In the genomic region with DNA sequence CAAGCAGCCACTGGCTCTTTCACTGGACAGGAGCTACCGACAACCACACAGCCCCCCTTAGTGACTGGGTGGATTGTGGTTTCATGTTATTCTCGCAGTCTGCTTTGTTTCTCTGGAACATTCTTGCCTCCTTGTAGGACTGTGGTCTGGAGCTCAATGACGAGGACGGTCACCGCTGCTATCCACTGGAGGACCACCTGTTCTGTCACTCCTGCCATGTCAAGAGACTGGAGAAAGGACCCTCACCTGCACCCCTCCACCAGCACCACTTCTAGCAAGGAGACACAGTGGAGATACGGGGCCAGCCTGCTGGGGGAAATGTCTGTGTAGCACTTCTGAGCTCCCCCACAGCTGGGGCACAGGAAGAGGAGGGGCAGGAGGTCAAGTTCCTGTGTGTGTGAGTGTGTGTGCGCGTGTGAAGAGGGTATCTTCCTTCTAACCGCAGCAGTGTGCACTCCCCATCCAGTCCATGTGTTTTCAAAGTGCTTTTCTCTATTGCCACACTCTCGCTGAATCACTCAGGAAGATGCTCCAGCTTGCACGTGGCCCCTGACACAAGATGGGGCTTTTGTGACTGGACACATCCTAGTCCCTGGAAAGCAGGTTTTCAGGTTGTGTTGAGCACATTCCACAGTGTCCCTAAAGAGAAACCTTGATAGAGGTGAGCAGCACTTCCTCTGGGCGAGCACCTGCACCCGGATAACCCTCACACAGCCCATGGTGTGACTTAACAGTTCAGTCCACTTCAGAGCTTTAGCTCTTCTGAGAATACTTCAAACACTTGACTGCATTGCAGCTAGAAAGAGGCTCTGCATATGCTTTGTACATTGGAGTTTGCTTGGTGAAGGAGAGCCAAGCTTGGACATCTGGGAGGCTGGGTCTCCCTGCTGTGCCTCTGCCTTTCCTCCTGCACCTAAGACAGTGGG, we compare ENCODE assay signal across 11 mouse cellular contexts. TPM values are rescaled to one million over a fixed set of nuclear protein-coding genes. Genes with fewer than 3 reads are reported as not detected.
DNase-seq lines count a peak whose midpoint lies in the region; ATAC-seq and TF ChIP-seq lines count a peak whose summit lies in the region.
"Had no signal": no experiment of that assay in that cellular context is flagged by ENCODE, and none has a peak within 500 bp of the region (broad histone marks: within the 10 kb centered on the region; RNA-seq: fewer than 3 reads in every experiment).

No protein-coding gene starts in this region.

- no peak overlapping the region for H3K4me3 ChIP-seq in lung, embryonic 14.5 days (ENCODE audit: low read depth, low read length)
- H3K4me3 ChIP-seq: forebrain, embryonic 15.5 days; limb, embryonic 15.5 days; midbrain, embryonic 15.5 days had no signal

- H3K9me3 ChIP-seq in lung, embryonic 14.5 days (ENCODE audit: low read depth, low read length), result no peaks in the 10 kb centered on the region
- H3K9me3 ChIP-seq: forebrain, embryonic 15.5 days; limb, embryonic 15.5 days; midbrain, embryonic 15.5 days had no signal

- TF ChIP-seq CTCF in lung, embryonic 14.5 days (IDR thresholded peaks at IDR 0.05; ENCODE audit: low read depth), result no peak

- peak; percentile 43 for ATAC-seq in lung, embryonic 14.5 days (ENCODE audit: insufficient read depth)
- peak; percentile 82 for ATAC-seq in granulocyte monocyte progenitor cell, adult 5-6 weeks (replicated peaks; ENCODE audit: poor library complexity, severe bottlenecking)
- ATAC-seq in monocyte, adult 5-6 weeks (replicated peaks; ENCODE audit: insufficient number of reproducible peaks, low FRiP score, low TSS enrichment, poor library complexity, severe bottlenecking), result peak; percentile 78
- ATAC-seq in erythroblast, adult 5-6 weeks (replicated peaks; ENCODE audit: low FRiP score, poor library complexity, severe bottlenecking), result no peak
- ATAC-seq: forebrain, embryonic 15.5 days; midbrain, embryonic 15.5 days had no signal

- H3K4me2 ChIP-seq in lung, embryonic 14.5 days, result no peak overlapping the region
- H3K4me2 ChIP-seq: forebrain, embryonic 15.5 days; limb, embryonic 15.5 days; midbrain, embryonic 15.5 days had no signal

- no peak overlapping the region for H3K9ac ChIP-seq in lung, embryonic 14.5 days
- H3K9ac ChIP-seq: forebrain, embryonic 15.5 days; limb, embryonic 15.5 days; midbrain, embryonic 15.5 days had no signal

- DNase-seq in lung, embryonic 14.5 days, result no peak
- DNase-seq in lung, adult 18-20 months, result no peak
- DNase-seq in thymus, postnatal 25 days, result peak; percentile 79
- no peak for DNase-seq in kidney, postnatal 25 days
- DNase-seq in adrenal gland, postnatal 14 days, result no peak

- H3K27ac ChIP-seq in lung, embryonic 14.5 days (ENCODE audit: low read depth), result 0 out of 2 replicates have a peak overlapping the region, but pooled peaks have one; percentile 7
- H3K27ac ChIP-seq: forebrain, embryonic 15.5 days; limb, embryonic 15.5 days; midbrain, embryonic 15.5 days had no signal

- 60% methylated on average over 13 of the region's 13 CpGs for WGBS in lung, embryonic 14.5 days

- no peaks in the 10 kb centered on the region for H3K4me1 ChIP-seq in lung, embryonic 14.5 days (ENCODE audit: insufficient read depth)
- H3K4me1 ChIP-seq: forebrain, embryonic 15.5 days; limb, embryonic 15.5 days; midbrain, embryonic 15.5 days had no signal

- peaks cover 73% of the 10 kb centered on the region for H3K36me3 ChIP-seq in lung, embryonic 14.5 days (ENCODE audit: insufficient read depth)
- H3K36me3 ChIP-seq: midbrain, embryonic 15.5 days had no signal

- H3K27me3 ChIP-seq in lung, embryonic 14.5 days (ENCODE audit: insufficient read depth, low read length), result no peaks in the 10 kb centered on the region
- H3K27me3 ChIP-seq: forebrain, embryonic 15.5 days; limb, embryonic 15.5 days; midbrain, embryonic 15.5 days had no signal

RNA-seq across cellular contexts. Expression of a gene that starts 10.3 kb away (rescaled TPM):
- 47.6 and 53.0 TPM in 2 replicates for polyA plus RNA-seq in lung, embryonic 14.5 days (2014; fragmentation: Nextera tagmentation; extraction: Ambion mirVana)
- 25.8 and 32.2 TPM in 2 replicates for total RNA-seq in granulocyte monocyte progenitor cell, adult 5-6 weeks (2014; fragmentation: Nextera tagmentation)
- total RNA-seq in granulocyte monocyte progenitor cell, adult 5-6 weeks (2017), result 32.8 and 42.3 TPM in 2 replicates
- 44.7 to 69.1 TPM (median 57.9 TPM) in 3 replicates for total RNA-seq in monocyte, adult 5-6 weeks (2017)
- total RNA-seq in adrenal gland, postnatal 14 days (2021), result 112 and 125 TPM in 2 replicates
- total RNA-seq in erythroblast, adult 5-6 weeks (2015; ENCODE audit: low replicate concordance), result 12.7 and 15.5 TPM in 2 replicates
- total RNA-seq in erythroblast, adult 5-6 weeks (2017; ENCODE audit: low replicate concordance), result 12.8 and 13.4 TPM in 2 replicates

RNA-seq across cellular contexts. Expression of a gene that starts 40.7 kb away (rescaled TPM):
- 68.2 and 69.7 TPM in 2 replicates for polyA plus RNA-seq in lung, embryonic 14.5 days (2014; fragmentation: Nextera tagmentation; extraction: Ambion mirVana)
- 26.3 and 29.8 TPM in 2 replicates for total RNA-seq in granulocyte monocyte progenitor cell, adult 5-6 weeks (2014; fragmentation: Nextera tagmentation)
- total RNA-seq in granulocyte monocyte progenitor cell, adult 5-6 weeks (2017), result 24.4 and 26.2 TPM in 2 replicates
- 54.7 to 68.7 TPM (median 65.2 TPM) in 3 replicates for total RNA-seq in monocyte, adult 5-6 weeks (2017)
- total RNA-seq in adrenal gland, postnatal 14 days (2021), result 33.2 and 36.8 TPM in 2 replicates
- 10.7 and 19.2 TPM in 2 replicates for total RNA-seq in erythroblast, adult 5-6 weeks (2015; ENCODE audit: low replicate concordance)
- total RNA-seq in erythroblast, adult 5-6 weeks (2017; ENCODE audit: low replicate concordance), result 14.1 and 22.6 TPM in 2 replicates
